Mouse (Mus musculus) layer of hippocampus, adult 9-10 months (tissue): ENCODE results near the gene Unc5cl.
A peak's percentile ranks its signal among the peaks of the same experiment; 100 is the strongest.

Experiments used
- DNase-seq: peaks from one replicate; pipeline ENCODE4 v3.0.0; 2022; ENCODE audit warnings: low spot score

Gene Unc5cl

DNA sequence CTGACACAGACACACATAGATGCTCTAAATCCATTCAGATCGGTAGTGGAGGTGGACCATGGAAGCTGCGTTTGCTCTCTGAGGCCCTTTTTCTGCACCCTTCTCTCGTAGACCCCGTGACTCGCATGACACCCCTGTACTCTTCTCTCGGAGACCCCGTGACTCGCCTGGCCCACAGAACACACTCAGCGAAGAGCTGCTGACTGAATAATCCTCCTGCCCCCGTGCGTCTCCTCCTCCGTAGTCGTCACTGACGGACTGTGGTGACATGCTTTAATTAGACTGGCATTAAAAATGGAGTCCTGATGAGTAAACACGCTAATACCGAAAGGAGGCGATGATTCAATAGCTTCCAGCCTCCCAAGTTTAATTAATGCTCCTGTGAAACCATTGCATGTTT is 84.6 kb downstream of the Unc5cl start:
- DNase-seq: no peak

DNA sequence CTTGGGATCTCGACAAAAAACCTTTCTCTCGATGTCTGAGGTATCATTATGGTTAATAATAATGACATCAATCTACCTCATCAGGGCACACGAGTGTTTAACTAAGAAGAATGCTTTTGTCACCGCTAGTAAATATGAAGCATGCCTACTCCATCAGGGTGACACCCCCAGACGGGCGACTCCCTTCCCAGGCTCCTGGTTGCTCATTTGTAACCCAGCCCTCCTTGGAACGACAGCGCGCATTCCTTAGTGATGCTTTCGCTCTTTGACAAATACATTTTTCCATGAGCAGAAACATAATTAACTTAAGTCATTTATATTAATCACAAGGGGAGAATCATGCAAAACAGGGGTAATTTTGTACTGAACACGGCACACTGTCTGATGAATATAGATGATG is 88.0 kb downstream of the Unc5cl start:
- DNase-seq: no peak

GRCm38 (mm10) chr17:48543301-48543765 is 88.6 kb downstream of the Unc5cl start:
- DNase-seq: peak; percentile 45

DNA sequence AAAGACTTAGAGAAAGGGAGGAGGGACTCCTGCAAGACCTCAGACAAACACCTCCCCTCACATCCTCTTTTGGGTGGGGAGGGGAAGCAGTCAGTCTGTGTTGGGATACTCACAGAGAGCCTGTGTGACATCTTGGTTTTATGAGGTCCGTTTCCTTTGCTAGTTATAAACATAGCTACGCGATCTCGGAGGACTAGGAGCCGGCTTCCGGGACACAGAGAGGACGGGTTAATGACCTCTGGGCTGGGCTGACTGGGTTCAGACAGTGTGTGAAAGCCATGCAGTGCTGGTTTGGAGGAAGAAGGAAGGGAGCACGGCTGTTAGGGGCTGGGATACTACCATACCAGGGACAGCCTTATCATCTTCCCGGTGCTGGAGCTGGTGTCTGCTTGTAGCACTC is 90.0 kb downstream of the Unc5cl start:
- no peak for DNase-seq

DNA sequence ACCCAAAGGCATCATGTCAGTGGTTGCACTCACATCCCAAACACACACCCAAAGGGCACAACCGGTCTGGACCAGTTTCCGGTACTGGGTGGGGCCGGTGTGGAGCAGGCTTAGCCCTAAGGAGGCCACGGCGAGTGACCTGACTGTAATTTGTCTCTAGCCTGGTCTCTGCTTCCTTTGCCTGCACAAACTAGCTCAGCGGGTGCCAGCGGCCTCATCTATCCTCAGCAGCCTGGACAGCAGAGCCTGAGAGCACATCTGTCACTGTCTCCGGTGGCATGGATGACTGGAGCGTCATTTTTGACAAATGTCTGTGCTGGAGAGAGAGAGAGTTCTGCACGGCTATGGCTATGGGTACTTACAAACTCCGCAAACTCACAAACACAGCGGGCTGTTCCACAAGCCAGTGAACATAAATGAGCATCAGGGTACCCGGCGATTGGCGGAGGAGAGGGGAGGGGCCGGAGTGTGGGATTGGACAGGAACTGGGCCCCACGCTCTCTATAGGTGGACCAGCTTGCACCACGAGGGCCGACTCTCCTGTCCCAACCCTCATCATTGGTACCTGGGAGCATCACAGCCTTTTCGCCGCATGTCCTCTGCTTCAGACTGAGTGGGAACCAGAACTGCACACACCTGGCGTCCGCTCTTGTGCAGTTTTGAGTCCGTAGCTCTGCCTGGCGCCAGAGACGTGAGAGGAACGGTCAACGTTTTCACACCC is 90.7 kb downstream of the Unc5cl start:
- peak; percentile 33 for DNase-seq

DNA sequence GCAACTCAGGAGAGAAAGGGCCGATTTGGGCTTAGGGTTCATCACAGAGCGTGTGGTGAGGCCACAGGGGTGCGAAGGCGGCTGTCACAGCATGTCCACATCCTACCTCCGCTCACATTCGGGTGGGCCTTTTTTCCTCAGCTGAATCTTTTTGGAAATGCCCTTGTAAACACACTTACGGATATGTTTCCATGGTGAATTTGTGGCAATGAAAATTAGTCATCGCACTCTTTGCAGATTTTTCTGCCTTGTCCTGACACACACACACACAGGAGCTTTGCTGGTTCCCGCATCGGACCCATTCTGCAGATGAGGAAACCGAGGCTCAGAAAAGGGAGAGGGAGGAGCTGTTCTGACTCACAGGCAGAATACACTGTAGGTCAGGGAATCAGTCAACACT is 91.3 kb downstream of the Unc5cl start:
- DNase-seq: no peak

- DNase-seq: no peak
Observed at GRCm38 (mm10) chr17:48547668-48548067, 93.0 kb downstream of the Unc5cl start.

DNA sequence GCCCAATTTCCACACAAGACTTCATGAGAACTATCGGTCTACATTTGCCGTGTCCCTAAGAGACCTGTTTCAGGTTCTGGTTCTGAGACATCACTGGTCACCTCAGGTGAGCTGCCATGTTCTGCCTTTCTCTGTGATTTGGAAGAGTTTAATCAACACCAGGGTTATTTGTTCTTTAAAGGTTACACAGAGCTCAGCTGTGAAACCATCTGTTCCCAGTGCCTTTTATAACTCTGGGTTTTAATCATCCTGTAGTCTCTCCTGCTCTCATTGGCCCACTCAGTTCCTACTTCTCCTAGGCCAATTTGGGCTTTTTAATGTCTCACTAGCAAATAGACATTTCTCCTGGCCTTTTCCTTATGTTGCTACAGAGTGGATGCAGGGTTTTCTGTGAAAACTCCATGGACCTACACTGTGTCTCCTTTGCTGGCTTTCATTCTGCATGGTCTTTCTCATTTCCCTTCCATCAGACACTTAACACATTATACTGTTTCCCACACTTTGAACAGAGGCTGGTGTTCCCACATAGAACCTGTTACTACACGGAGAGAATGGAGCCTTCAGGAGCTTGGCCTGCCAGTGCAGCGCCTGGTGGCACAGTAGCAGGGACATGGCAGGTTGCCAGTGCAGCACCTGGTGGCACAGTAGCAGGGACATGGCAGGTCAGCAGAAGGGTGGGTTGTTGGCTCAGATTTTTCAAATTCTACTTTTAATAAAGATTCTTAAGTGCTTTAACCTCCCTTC is 97.3 kb downstream of the Unc5cl start:
- DNase-seq: peak; percentile 57

- no peak for DNase-seq
Observed at GRCm38 (mm10) chr17:48552532-48552915, 97.8 kb downstream of the Unc5cl start.

DNA sequence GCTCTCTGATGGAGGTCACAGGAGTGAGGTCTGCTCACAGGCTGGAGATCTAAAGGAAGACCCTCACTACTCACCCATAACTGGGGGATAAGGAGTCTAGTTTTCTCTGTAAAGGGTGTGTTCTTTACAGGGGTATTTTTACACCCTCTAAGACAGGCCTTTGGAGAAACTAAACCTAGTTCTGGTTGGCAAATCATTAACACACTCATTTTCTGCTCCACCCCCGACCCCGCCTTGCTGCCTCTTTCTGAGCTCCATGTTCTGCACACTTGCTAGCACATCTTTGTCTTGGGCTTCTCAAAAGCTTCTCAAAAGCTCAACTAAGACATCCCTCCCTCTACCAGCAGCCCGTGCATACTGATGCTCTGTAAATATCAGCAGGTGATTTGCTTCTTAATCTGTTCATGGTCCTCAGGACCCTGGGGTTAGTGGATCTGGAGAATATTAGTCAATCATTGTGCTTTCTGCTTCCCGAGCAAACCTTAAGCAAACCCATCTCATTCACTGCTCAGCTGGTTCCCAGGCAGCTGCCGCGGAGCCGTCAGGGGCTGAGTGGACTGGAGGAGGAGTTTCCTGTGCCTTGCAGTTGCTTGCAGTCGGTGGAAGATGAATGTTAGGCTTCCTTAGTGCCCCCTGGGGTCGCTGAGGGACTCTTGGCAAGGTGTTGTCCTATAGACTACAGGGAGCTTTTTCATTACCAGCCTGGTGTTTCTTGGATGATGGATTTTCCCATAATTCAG is 101.7 kb downstream of the Unc5cl start:
- DNase-seq: no peak

- DNase-seq: no peak
Observed at GRCm38 (mm10) chr17:48557823-48558715, 103.4 kb downstream of the Unc5cl start.

- no peak for DNase-seq
Observed at GRCm38 (mm10) chr17:48564931-48565330, 110.2 kb downstream of the Unc5cl start.

DNA sequence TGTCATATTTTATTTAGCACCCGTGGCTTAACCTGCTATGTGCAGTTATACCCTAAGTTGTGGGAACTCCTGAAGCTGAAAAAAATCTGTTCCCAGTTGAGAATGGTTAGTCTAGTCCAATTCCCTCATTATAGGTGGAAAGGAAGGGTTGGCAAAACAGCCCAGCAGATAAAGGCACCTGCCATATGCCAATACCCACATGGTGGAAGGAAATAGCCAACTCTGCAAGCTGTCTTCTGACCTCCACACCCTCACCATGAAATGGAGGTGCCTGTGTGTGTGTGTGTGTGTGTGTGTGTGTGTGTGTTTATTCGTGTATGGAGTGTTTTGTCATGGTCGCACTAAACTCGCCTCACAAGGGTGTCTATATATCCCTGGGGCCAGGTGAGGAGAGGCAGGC is 115.0 kb downstream of the Unc5cl start:
- DNase-seq: no peak

DNA sequence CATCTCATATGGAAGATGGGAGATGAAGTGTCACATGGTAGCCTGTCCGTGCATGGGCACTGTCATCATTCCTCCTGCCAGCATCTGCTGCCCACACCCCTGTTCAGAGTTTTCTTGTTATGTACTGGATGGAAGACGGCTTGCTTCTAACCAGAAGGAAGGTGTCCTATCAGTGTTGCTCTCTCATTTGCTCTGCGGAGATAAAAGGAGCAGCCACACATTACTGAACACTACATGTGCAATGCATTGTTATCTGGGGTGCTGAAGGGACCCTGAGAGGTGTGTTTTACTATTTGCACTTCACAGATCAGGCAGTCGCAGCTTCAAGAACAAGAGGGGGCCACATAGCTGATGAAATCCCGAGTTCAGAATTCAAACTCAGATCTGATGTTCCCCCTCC is 126.5 kb downstream of the Unc5cl start:
- no peak for DNase-seq

DNA sequence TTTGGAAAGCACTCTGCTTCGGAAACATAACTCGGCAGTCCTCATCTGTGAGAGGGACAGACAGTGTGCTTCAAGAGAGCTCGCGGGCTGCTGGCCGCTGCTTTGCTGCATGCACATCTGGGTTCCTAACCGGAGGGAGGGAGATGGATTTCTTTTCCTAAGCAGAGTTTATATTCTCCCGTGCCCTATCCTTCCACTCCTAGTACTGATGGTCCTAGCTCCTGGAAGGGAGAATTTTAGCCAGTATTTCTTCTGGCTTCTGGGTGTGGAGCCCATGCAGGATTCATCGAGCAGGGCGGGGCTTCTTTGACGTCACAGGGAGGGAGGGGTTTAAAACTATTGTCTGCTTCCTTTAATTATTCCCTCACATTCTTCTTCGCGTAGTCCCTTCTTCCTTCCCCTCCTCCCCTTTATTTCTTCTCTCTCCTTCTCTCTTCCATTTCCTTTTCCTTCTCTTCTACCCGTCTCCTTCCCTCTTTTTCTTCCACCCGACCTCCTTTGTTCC is 127.8 kb downstream of the Unc5cl start:
- no peak for DNase-seq

- no peak for DNase-seq
Observed at GRCm38 (mm10) chr17:48583401-48583800, 128.7 kb downstream of the Unc5cl start.

DNA sequence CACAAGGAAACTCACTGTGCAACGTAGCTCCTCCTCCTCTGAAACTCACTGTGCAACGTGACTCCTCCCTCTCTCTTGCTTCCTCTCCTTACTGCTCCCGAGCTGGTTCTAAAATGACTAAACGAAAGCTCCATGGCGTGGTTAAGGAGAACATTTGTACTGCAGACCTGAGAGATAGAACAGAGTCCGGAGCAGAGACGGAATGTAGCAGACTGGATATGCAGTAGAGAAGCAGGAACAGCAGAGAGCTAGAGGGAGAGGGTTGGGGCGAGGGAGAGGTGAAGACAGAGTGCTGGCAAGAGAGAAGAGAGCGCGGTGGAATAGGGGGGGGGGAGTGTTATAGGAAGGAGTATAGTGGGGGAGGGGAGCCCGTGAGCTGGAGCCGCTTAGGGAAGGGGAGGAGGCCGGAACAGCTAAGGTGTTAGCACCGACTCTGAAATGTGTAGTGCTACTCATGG is 131.2 kb downstream of the Unc5cl start:
- no peak for DNase-seq

- no peak for DNase-seq
Observed at GRCm38 (mm10) chr17:48588674-48589073, 134.0 kb downstream of the Unc5cl start.
